Mouse (Mus musculus) layer of hippocampus, adult 11-12 months (tissue): ENCODE data around the gene Vps37c.
A peak's percentile ranks its signal among the peaks of the same experiment; 100 is the strongest.

Experiments used
- DNase-seq: peaks from one replicate; pipeline ENCODE4 v3.0.0; 2022; ENCODE audit warnings: low spot score

Gene Vps37c

DNA sequence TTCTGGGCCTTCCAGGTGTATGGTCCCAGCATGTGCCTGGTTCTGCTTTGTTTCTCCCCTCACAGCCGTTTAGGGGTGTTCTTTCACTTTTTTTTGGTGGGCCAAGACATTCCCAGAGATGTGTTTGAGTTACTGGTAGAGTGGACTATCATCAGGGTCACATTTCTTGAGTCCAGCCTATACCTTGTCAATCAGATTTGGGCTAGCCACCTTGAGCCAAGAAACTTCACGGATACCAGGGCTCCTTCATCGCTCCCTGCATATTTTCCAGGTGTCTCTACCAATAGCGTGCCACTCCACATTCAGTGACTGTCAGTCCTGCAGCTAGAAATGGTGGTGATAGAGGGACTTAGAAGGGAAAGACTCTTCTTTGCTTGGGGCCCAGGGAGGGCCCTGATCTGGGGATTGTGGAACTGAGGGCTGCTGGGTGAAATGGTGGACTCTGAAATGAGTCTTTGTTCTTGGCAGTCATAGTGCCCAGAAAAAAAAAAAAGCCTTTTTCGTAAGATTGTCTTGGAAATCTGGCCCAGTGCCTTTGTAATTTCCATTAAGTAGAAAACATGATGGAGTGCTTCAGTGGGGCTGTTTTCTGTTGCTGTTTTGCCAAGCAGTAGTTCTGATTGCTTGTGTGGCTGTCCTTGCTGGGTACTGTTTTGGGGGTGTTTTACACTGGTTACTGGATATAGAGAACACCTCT, 1.1 kb downstream of the Vps37c start:
- DNase-seq = no peak

- DNase-seq = no peak
These were observed 1.8 kb downstream of the Vps37c start for GRCm38 (mm10) chr19:10690336-10690735.

- DNase-seq = no peak
These were observed 2.6 kb downstream of the Vps37c start for GRCm38 (mm10) chr19:10691121-10691520.

DNA sequence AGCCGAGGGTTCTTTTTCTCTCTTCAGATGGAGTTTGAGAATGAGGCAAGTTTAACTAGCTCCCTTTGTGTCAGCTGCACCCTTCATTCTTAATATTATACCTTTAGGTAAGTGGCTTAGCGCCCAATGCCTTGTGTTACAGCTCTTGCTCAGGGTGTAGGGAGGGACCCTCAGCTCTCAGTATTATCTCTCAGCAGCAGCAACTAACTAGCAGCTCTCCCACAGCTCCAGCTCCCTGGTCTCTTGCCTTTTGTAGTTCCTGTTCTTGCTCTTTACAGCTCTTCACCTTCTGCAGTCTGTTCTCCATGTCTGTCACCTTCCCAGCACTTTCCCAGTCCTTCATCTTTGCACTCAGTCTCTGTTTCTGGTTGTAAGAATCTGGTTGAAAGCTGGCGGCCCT, 3.1 kb downstream of the Vps37c start:
- DNase-seq = no peak

- DNase-seq = no peak
These were observed 3.8 kb downstream of the Vps37c start for GRCm38 (mm10) chr19:10692361-10692760.

- no peak for DNase-seq
These were observed 5.6 kb downstream of the Vps37c start for GRCm38 (mm10) chr19:10693926-10694682.

DNA sequence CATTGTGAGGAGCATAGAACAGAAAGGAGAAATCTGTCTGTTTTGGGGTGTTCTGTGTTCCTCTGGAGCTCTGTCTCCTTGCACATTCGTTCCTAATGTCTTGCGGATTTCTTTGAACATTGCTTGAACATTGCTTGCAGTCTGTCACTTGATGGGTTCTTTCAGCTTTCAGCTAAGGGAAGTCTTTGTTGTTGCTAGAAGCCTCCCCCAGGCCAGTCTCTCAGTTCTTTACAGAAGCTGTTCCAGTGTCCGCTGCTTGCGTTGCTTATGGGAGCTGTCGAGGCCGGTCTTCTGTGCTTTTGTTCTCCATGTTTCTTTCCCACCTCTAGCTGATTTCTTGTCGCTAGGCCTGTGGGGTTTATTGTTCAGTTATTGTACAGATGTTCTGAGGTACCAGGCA, 7.3 kb downstream of the Vps37c start:
- DNase-seq = no peak

DNA sequence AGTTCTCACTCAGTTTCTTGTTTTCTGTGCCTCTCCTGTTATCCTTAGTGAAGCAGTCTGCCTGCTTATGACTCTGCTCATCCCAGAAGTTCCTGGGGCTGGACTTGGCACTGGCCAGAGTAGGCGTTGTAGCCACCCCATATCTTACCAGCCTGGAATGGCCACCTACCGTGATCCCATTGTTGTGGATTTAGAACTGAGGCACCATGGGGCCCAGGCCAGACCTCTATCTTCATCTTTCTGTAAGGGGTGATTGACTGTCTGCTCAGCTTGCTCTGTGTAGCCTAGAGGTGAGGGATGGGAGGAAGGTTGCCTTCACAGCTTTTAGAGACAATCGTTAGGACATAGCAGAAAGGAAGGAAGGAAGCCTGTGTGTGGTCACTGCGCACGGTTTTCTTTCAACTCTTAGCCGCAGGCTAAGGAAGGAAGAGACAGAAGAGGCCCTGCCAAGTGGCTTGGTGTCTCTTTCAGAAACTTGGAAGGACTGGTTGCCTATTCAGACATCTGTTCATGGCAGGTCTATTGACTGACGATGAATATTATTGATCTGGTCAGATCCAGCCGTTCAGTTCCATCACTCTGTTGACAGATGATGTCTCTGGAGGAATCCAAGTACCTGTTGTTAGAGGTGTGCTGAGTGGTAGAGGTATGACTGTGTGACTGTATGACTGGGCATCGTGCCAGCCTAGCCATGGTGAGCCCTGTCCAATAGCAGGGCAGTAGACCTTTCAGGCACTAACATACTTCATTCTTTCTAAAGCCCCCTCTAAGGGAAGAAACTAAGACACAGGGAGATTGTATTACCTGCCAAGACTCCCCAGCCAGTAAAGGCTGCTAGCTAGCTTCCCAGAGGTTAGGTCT, 9.8 kb downstream of the Vps37c start:
- DNase-seq = no peak

- no peak for DNase-seq
These were observed 11.3 kb downstream of the Vps37c start for GRCm38 (mm10) chr19:10699851-10700250.

GRCm38 (mm10) chr19:10701013-10701726, 12.6 kb downstream of the Vps37c start:
- DNase-seq = no peak

DNA sequence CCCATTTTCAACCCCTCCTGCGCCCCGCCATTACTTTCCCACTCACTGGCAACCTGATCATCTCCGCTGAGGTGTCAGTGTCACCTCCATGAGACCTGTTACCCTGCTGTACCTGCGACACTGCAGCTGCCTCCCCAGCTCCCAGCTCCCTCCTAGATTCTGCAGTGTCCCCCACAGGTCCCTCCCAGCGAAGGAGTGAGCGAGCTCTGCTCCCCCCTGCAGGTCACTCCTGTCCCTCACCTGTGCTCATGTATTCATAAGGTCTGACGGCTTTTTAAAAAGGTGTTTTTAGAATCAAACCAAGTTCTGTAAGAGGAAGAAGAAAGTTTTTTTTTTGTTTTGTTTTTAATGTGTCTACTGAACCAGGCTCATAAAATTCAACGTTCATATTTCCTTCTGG, 13.6 kb downstream of the Vps37c start:
- no peak for DNase-seq

DNA sequence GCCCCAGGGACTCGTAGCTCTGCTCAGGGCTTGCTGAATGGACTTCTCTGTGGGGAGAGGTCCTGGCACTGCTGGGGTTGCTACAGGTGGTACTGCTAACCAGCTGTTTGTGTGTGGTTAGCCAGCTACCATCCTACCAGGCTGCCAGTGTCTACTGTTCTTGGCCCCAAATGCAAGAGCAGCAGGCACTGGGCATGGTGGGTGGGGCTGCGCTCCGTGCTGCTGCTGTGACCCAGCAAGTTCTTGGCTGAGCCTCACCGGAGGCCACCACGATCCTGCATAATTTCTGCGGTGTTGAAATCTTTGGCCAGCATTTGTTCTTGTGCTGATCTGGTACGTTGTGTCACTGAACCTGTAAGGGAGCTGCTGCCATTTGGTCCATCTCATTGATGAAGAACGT, 14.9 kb downstream of the Vps37c start:
- no peak for DNase-seq

DNA sequence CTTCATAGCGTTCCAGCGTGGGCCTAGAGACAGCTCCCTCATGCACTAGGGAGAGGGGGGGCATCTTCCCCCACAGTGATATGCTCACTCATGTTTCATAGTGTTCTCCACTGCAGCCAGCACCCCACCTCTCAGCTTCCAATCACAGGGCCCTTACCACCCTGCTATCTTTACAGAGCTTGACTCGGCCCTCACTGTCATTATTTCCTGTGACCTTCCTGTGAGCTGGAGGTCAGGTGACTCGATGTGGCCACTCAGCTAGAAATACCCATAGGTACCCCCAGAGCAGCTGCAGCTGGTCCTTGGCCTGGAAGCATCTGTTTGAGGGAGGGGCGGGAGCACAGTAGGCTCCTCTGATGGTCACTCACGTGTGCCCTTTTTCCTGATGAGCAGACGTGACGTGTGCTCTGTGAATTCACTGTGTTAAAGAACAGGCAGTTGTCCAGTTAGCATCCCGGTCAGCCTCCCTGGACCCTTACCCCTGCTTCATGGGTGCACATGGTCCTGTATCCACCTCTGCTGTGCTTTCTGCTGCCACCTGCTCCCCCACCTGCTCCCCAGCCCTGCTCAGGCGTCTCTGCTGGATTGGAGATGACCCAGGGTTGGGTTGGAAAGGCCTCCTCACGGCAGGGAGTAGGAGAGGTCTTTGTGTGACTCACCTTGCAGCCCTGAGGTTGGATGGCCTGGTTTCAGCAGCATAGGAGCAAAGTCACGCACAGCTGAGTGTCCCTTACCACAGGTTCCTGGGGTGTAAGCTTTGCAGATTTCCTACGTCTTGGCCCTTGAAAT, 18.7 kb downstream of the Vps37c start:
- DNase-seq = no peak

- no peak for DNase-seq
These were observed 19.3 kb downstream of the Vps37c start for GRCm38 (mm10) chr19:10707881-10708280.

DNA sequence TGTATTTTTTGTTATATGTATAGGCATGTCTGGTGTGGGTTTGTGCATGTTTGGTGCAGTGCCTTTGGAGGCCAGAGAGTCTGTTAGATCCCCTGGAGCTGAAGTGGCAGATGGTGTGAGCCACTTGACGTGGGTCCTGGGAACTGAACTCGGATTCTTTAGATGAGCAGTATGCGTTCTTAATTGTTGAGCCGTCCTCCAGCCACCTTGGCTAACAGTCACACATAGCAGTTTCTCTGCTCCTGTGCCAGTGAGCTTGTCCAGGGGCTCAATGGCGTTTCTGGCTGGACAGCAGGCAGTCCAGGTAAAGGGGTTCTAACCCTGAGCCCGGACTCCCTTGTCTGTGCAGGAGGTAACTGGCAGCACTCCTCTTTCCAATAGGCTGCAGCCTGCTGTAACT, 20.4 kb downstream of the Vps37c start:
- DNase-seq = no peak

- peak; percentile 100 for DNase-seq
These were observed 21.0 kb downstream of the Vps37c start for GRCm38 (mm10) chr19:10709360-10710087.

GRCm38 (mm10) chr19:10710088-10710511, 21.6 kb downstream of the Vps37c start:
- DNase-seq = peak; percentile 82

- DNase-seq = no peak
These were observed 22.2 kb downstream of the Vps37c start for GRCm38 (mm10) chr19:10710751-10711150.

DNA sequence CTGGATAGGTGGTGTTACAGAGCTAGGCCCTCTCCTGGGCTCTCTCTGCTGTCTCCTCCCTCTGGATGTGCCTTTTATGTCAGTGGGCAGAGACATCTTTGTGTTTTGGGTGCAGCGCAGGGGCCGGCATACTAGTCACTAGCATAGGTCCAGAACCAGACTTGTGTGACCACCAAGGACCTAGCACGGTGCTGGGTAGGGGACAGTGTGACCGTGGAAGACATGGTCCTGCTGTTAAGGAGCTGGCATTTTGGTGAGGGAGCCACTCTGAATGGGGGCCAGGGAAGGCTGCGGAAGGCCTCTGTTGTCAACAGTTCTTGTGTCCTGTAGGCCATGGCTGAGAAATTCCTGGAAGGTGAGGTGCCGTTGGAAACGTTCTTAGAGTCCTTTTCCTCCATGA, 23.7 kb downstream of the Vps37c start:
- DNase-seq = no peak

DNA sequence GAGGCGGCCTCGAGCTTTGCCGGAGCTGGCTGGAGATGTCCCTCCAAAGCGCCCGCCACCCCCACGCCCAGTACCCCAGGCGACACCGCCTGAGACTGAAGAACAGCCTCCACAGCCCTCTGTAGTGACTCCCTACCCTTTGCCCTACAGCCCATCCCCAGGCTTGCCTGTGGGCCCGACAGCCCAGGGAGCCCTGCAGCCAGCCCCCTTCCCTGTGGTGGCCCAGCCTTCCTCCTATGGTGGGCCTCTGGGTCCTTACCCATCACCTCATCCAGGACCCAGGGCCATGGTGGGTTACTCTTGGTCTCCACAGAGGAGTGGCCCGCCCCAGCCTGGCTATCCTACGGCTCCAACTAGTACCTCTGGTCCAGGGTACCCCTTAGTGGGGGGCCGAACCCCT, 24.1 kb downstream of the Vps37c start:
- no peak for DNase-seq

DNA sequence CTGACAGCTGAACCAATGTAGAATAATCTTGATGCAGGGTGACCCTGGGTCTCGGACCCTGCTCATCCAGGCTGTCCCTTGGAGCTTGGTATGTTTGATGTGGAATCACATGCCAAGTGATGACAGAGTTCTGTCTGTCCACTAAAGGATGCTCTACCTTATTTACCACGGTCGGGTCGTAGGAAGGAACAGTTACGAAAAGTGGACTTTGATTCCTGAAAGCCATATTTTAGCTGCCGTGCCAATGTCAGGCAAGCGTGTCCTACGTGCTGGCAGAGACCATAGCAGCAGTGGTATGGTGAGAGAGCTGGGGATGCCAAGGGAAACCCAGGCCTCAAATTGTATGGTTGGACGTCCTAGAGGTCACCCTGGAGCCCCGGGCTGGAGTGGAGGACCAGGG, 25.0 kb downstream of the Vps37c start:
- DNase-seq = no peak
